19 mouse cellular contexts compared by ENCODE assay signal in genomic region chr14:105275196-105275595, GRCm38 (mm10). TPM values are rescaled to one million over a fixed set of nuclear protein-coding genes. Genes with fewer than 3 reads are reported as not detected.
DNase-seq lines count a peak whose midpoint lies in the region; ATAC-seq and TF ChIP-seq lines count a peak whose summit lies in the region.
"Had no signal": no experiment of that assay in that cellular context is flagged by ENCODE, and none has a peak within 500 bp of the region (broad histone marks: within the 10 kb centered on the region; RNA-seq: fewer than 3 reads in every experiment).

No protein-coding gene starts in this region.

- H3K4me1 ChIP-seq in heart, embryonic 13.5 days: peaks cover 51% of the 10 kb centered on the region
- no peaks in the 10 kb centered on the region; the same call in 1 of the 2 replicates for H3K4me1 ChIP-seq in liver, embryonic 16.5 days (ENCODE audit: control insufficient read depth, low read depth, low read length)

- H3K79me2 ChIP-seq in myocyte (ENCODE audit: control insufficient read depth, insufficient read depth): peaks cover 68% of the 10 kb centered on the region

- H3K27ac ChIP-seq in heart, embryonic 13.5 days (replicated peaks): peak overlapping the region; percentile 42; the same call in 1 of the 2 replicates
- H3K27ac ChIP-seq in liver, embryonic 16.5 days (ENCODE audit: low read length): no peak overlapping the region
- H3K27ac ChIP-seq: hindbrain, embryonic 12.5 days; kidney, postnatal 0 days; lung, embryonic 15.5 days; macrophage had no signal

- intact Hi-C loops in heart, postnatal 36 days (cut with DNase I): no loop called here

- WGBS in heart, embryonic 13.5 days: 43% methylated on average over 5 of the region's 5 CpGs
- 65% methylated on average over 5 of the region's 5 CpGs for WGBS in liver, embryonic 16.5 days (ENCODE audit: insufficient replicate concordance)

- no peak for ATAC-seq in heart, embryonic 13.5 days (ENCODE audit: extremely low read depth, insufficient number of reproducible peaks, low FRiP score, low TSS enrichment)
- 0 out of 2 replicates have a peak, but pooled peaks have one; percentile 27 for ATAC-seq in liver, embryonic 16.5 days (ENCODE audit: low read depth)
- peak; percentile 74 for ATAC-seq in CD4-positive, CD25-positive, alpha-beta regulatory T cell, adult 4 months

- no peak for TF ChIP-seq POLR2A in myocyte (IDR thresholded peaks at IDR 0.05; ENCODE audit: insufficient read length, low read depth)

- H3K4me3 ChIP-seq in heart, embryonic 13.5 days: no peak overlapping the region
- no peak overlapping the region for H3K4me3 ChIP-seq in liver, embryonic 16.5 days (ENCODE audit: low read depth, low read length)
- H3K4me3 ChIP-seq in myocyte: no peak overlapping the region
- H3K4me3 ChIP-seq: hindbrain, embryonic 12.5 days; lung, embryonic 15.5 days; midbrain, embryonic 12.5 days had no signal

- peaks cover under 1% of the 10 kb centered on the region; the same call in 1 of the 2 replicates for H3K36me3 ChIP-seq in heart, embryonic 13.5 days
- H3K36me3 ChIP-seq in liver, embryonic 16.5 days (ENCODE audit: control insufficient read depth, insufficient read depth): no peaks in the 10 kb centered on the region
- no peaks in the 10 kb centered on the region for H3K36me3 ChIP-seq in myocyte (ENCODE audit: control insufficient read depth, insufficient read depth)
- H3K36me3 ChIP-seq: hindbrain, embryonic 12.5 days; lung, embryonic 15.5 days; midbrain, embryonic 12.5 days had no signal

- peak overlapping the region; percentile 40; the same call in 1 of the 2 replicates for H3K9ac ChIP-seq in heart, embryonic 13.5 days
- H3K9ac ChIP-seq in liver, embryonic 16.5 days (ENCODE audit: low read depth, low read length): no peak overlapping the region
- H3K9ac ChIP-seq: hindbrain, embryonic 12.5 days; lung, embryonic 15.5 days; midbrain, embryonic 12.5 days had no signal

- H3K4me2 ChIP-seq in heart, embryonic 13.5 days: no peak overlapping the region
- H3K4me2 ChIP-seq in liver, embryonic 16.5 days (ENCODE audit: low read depth, low read length): no peak overlapping the region
- peak overlapping the region; percentile 51 for H3K4me2 ChIP-seq in myocyte (ENCODE audit: low read depth)
- H3K4me2 ChIP-seq: hindbrain, embryonic 12.5 days; lung, embryonic 15.5 days; midbrain, embryonic 12.5 days had no signal

- no peak for DNase-seq in heart, postnatal 36 days
- DNase-seq in liver: no peak
- DNase-seq in adrenal gland, postnatal 14 days: no peak
- DNase-seq: adrenal gland, postnatal 36 days; cerebellum, adult 18-20 months; cerebellum, postnatal 25 days; gastrocnemius, postnatal 14 days; heart, adult 18-20 months; kidney, adult 11 months; thymus, postnatal 14 days had no signal

- no peaks in the 10 kb centered on the region for H3K9me3 ChIP-seq in heart, embryonic 13.5 days
- H3K9me3 ChIP-seq in liver, embryonic 16.5 days (replicated peaks; ENCODE audit: control insufficient read depth, low read length): no peaks in the 10 kb centered on the region
- H3K9me3 ChIP-seq: hindbrain, embryonic 12.5 days; lung, embryonic 15.5 days; midbrain, embryonic 12.5 days had no signal

- no peak overlapping the region for H3ac ChIP-seq in myocyte (ENCODE audit: control insufficient read depth, insufficient read length)

- no peaks in the 10 kb centered on the region for H3K27me3 ChIP-seq in heart, embryonic 13.5 days (replicated peaks)
- no peaks in the 10 kb centered on the region for H3K27me3 ChIP-seq in liver, embryonic 16.5 days (ENCODE audit: control insufficient read depth, insufficient read depth, low read depth, low read length)
- H3K27me3 ChIP-seq in myocyte (ENCODE audit: control insufficient read depth, insufficient read depth, insufficient read length): no peaks in the 10 kb centered on the region
- H3K27me3 ChIP-seq: hindbrain, embryonic 12.5 days; lung, embryonic 15.5 days; midbrain, embryonic 12.5 days had no signal

TF ChIP-seq in myocyte, 11 proteins besides CTCF, POLR2A, EP300 and RAD21:
- TF ChIP-seq MYOD1 (IDR thresholded peaks at IDR 0.05; ENCODE audit: control insufficient read depth in 1 of 3, insufficient read length in 2 of 3, low read depth in 2 of 3) (no peak), MYOG (IDR thresholded peaks at IDR 0.05; ENCODE audit: control insufficient read depth in 1 of 3, insufficient read depth in 1 of 3, insufficient read length in 2 of 3, low read depth in 2 of 3) (no peak), TCF12 (IDR thresholded peaks at IDR 0.05; ENCODE audit: insufficient read depth, poor library complexity, severe bottlenecking) (no peak), SRF (IDR thresholded peaks at IDR 0.05; ENCODE audit: control insufficient read depth, insufficient read length, low read depth) (no peak), REST (IDR thresholded peaks at IDR 0.05; ENCODE audit: insufficient read depth, insufficient read length) (no peak), MAX (IDR thresholded peaks at IDR 0.05; ENCODE audit: low read depth) (no peak), CEBPB (IDR thresholded peaks at IDR 0.05; ENCODE audit: insufficient read depth, poor library complexity, severe bottlenecking) (no peak), USF1 (IDR thresholded peaks at IDR 0.05; ENCODE audit: low read depth) (no peak), TCF3 (IDR thresholded peaks at IDR 0.05; ENCODE audit: insufficient read length, low read depth) (no peak), E2F4 (IDR thresholded peaks at IDR 0.05; ENCODE audit: insufficient read depth) (no peak), POLR2AphosphoS2 (IDR thresholded peaks at IDR 0.05; ENCODE audit: insufficient read length, low read depth) (no peak)

RNA-seq across cellular contexts. Expression of gene Ndfip2, which starts 16.8 kb away (rescaled TPM):
- 46.9 and 52.1 TPM in 2 replicates for polyA plus RNA-seq in heart, embryonic 13.5 days (2015; fragmentation: Nextera tagmentation; extraction: Ambion mirVana)
- 10 to 100 TPM; 17.0 to 19.4 TPM for total RNA-seq in heart, postnatal 36 days (2021)
- polyA plus RNA-seq in liver, embryonic 16.5 days (2015; fragmentation: Nextera tagmentation; extraction: Ambion mirVana): 26.5 and 26.7 TPM in 2 replicates
- polyA plus RNA-seq in CD4-positive, CD25-positive, alpha-beta regulatory T cell, adult 4 months (2017; shearing (Covaris generic)): 10 to 100 TPM; 38.1 to 41.2 TPM
- 26.9 TPM for polyA plus RNA-seq in myocyte (2012; fragmentation: generic; extraction: Trizol)
- total RNA-seq in adrenal gland, postnatal 14 days (2021): 36.5 and 36.8 TPM in 2 replicates
